23 mouse cellular contexts compared by ENCODE assay signal in the genomic region with DNA sequence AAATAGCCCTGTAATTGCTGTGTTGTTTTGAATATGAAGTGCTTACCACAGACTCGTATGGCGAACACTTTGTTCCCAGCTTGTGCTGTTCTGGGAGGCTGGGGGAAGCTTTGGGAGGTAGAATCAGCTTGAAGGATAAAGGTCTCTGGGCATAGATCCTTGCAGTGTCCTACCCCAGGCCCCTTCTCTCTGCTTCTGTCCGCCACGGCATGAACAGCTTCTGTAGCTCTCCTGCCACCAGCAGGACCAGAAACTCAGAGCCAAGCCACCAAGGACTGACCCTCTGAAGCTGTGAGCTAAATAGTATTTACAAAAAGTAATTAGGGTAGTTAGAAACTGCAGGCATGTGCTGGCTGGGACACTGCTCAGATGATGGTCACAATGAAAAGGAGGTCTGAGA. TPM values are rescaled to one million over a fixed set of nuclear protein-coding genes. Genes with fewer than 3 reads are reported as not detected.
"Had no signal": no experiment of that assay in that cellular context is flagged by ENCODE, and none has a peak within 500 bp of the region (broad histone marks: within the 10 kb centered on the region; RNA-seq: fewer than 3 reads in every experiment).

No protein-coding gene starts in this region.

- H3K4me1 ChIP-seq: heart, embryonic 12.5 days; heart, embryonic 15.5 days; hindbrain, embryonic 10.5 days; hindbrain, embryonic 12.5 days; hindbrain, embryonic 13.5 days; hindbrain, embryonic 15.5 days; intestine, embryonic 15.5 days; kidney, embryonic 15.5 days had no signal

- H3K4me2 ChIP-seq: heart, embryonic 12.5 days; heart, embryonic 13.5 days; heart, embryonic 15.5 days; hindbrain, embryonic 12.5 days; hindbrain, embryonic 13.5 days; hindbrain, embryonic 14.5 days; hindbrain, embryonic 15.5 days; intestine, embryonic 15.5 days; kidney, embryonic 15.5 days had no signal

- H3K9ac ChIP-seq: heart, embryonic 12.5 days; heart, embryonic 13.5 days; heart, embryonic 15.5 days; hindbrain, embryonic 12.5 days; hindbrain, embryonic 13.5 days; hindbrain, embryonic 14.5 days; hindbrain, embryonic 15.5 days; intestine, embryonic 15.5 days; kidney, embryonic 15.5 days had no signal

- DNase-seq: kidney, adult 11 months; kidney, postnatal 14 days; layer of hippocampus, adult 9-11 months; layer of hippocampus, postnatal 36 days had no signal

- H3K27ac ChIP-seq: heart, embryonic 13.5 days; heart, embryonic 15.5 days; hindbrain, embryonic 10.5 days; hindbrain, embryonic 12.5 days; hindbrain, embryonic 13.5 days; hindbrain, embryonic 14.5 days; hindbrain, embryonic 15.5 days; hindbrain, postnatal 0 days; intestine, embryonic 15.5 days; kidney, embryonic 15.5 days; kidney, postnatal 0 days; layer of hippocampus, adult 2 months; left cerebral cortex, adult 2 months had no signal

- H3K27me3 ChIP-seq: heart, embryonic 12.5 days; heart, embryonic 13.5 days; heart, embryonic 15.5 days; hindbrain, embryonic 12.5 days; hindbrain, embryonic 13.5 days; hindbrain, embryonic 15.5 days; intestine, embryonic 15.5 days; kidney, embryonic 15.5 days had no signal

- ATAC-seq: hindbrain, embryonic 16.5 days; hindbrain, postnatal 0 days; intestine, embryonic 15.5 days; intestine, embryonic 16.5 days; intestine, postnatal 0 days had no signal

- H3K9me3 ChIP-seq: heart, embryonic 15.5 days; hindbrain, embryonic 13.5 days; hindbrain, embryonic 15.5 days; intestine, embryonic 15.5 days; kidney, embryonic 15.5 days had no signal

- H3K4me3 ChIP-seq: heart, embryonic 12.5 days; heart, embryonic 13.5 days; heart, embryonic 15.5 days; hindbrain, embryonic 10.5 days; hindbrain, embryonic 12.5 days; hindbrain, embryonic 13.5 days; hindbrain, embryonic 15.5 days; intestine, embryonic 15.5 days; kidney, embryonic 15.5 days; layer of hippocampus, adult 2 months; left cerebral cortex, adult 2 months had no signal

RNA-seq across cellular contexts. Expression of a gene that starts 52.4 kb away (rescaled TPM):
- total RNA-seq: hematopoietic stem cell, adult 5-6 weeks had no signal
- polyA plus RNA-seq: inflammation-experienced regulatory T-cells, adult 6 months had no signal
